ENCODE assay signal across 9 mouse cellular contexts in genomic region chr5:124051899-124052491, GRCm38 (mm10). TPM values are rescaled to one million over a fixed set of nuclear protein-coding genes. Genes with fewer than 3 reads are reported as not detected.
A peak's percentile ranks its signal among the peaks of the same experiment; 100 is the strongest.
DNase-seq lines count a peak whose midpoint lies in the region; ATAC-seq lines count a peak whose summit lies in the region.
"Had no signal": no experiment of that assay in that cellular context is flagged by ENCODE, and none has a peak within 500 bp of the region (broad histone marks: within the 10 kb centered on the region; RNA-seq: fewer than 3 reads in every experiment).

No protein-coding gene starts in this region.

- intact Hi-C loops in heart, postnatal 10 days (cut with DNase I), result no loop called here
- intact Hi-C loops in left cerebral cortex, postnatal 14 days (cut with DNase I), result no loop called here

- peak overlapping the region; percentile 11 for H3K4me3 ChIP-seq in heart, embryonic 11.5 days (ENCODE audit: low read depth, low read length)
- no peak overlapping the region for H3K4me3 ChIP-seq in brown adipose tissue, adult 24 weeks (ENCODE audit: insufficient read depth, low read depth, low read length)
- peak overlapping the region; percentile 58 for H3K4me3 ChIP-seq in liver, embryonic 16.5 days (ENCODE audit: low read depth, low read length)
- no peak overlapping the region for H3K4me3 ChIP-seq in stomach, embryonic 14.5 days (ENCODE audit: low read depth, low read length)

- H3K9me3 ChIP-seq in heart, embryonic 11.5 days (replicated peaks; ENCODE audit: control insufficient read depth, low read length), result no peaks in the 10 kb centered on the region
- H3K9me3 ChIP-seq in liver, embryonic 16.5 days (replicated peaks; ENCODE audit: control insufficient read depth, low read length), result peaks cover 5% of the 10 kb centered on the region; the same call in 1 of the 2 replicates
- H3K9me3 ChIP-seq in stomach, embryonic 14.5 days (ENCODE audit: control insufficient read depth, low read depth, low read length), result no peaks in the 10 kb centered on the region

- no peaks in the 10 kb centered on the region for H3K36me3 ChIP-seq in heart, embryonic 11.5 days (ENCODE audit: control insufficient read depth, insufficient read depth, low read length)
- H3K36me3 ChIP-seq in liver, embryonic 16.5 days (ENCODE audit: control insufficient read depth, insufficient read depth), result no peaks in the 10 kb centered on the region
- H3K36me3 ChIP-seq in stomach, embryonic 14.5 days (ENCODE audit: control insufficient read depth, insufficient read depth, low read length), result no peaks in the 10 kb centered on the region

- H3K27ac ChIP-seq in heart, embryonic 11.5 days (ENCODE audit: low read depth, low read length), result peak overlapping the region; percentile 68
- H3K27ac ChIP-seq in brown adipose tissue, adult 24 weeks (replicated peaks; ENCODE audit: low read depth, low read length), result peak overlapping the region; percentile 71
- peak overlapping the region; percentile 96 for H3K27ac ChIP-seq in liver, embryonic 16.5 days (ENCODE audit: low read length)
- H3K27ac ChIP-seq in stomach, embryonic 14.5 days (ENCODE audit: low read length), result no peak overlapping the region

- H3K4me1 ChIP-seq in heart, embryonic 11.5 days (ENCODE audit: control insufficient read depth, insufficient read depth, low read length), result peaks cover 24% of the 10 kb centered on the region
- H3K4me1 ChIP-seq in brown adipose tissue, adult 24 weeks (ENCODE audit: control insufficient read depth, insufficient read depth, insufficient read length, low read length), result peaks cover 4% of the 10 kb centered on the region; the same call in 1 of the 2 replicates
- H3K4me1 ChIP-seq in liver, embryonic 16.5 days (ENCODE audit: control insufficient read depth, low read depth, low read length), result peaks cover 62% of the 10 kb centered on the region
- H3K4me1 ChIP-seq in stomach, embryonic 14.5 days (ENCODE audit: control insufficient read depth, insufficient read depth, low read length), result peaks cover 12% of the 10 kb centered on the region; the same call in 1 of the 2 replicates

- peak overlapping the region; percentile 32; the same call in 1 of the 2 replicates for H3K4me2 ChIP-seq in heart, embryonic 11.5 days
- H3K4me2 ChIP-seq in liver, embryonic 16.5 days (ENCODE audit: low read depth, low read length), result peak overlapping the region; percentile 53
- H3K4me2 ChIP-seq in stomach, embryonic 14.5 days (replicated peaks; ENCODE audit: low read depth, low read length), result no peak overlapping the region

- no peaks in the 10 kb centered on the region for H3K27me3 ChIP-seq in heart, embryonic 11.5 days (ENCODE audit: control insufficient read depth, insufficient read depth, low read length)
- H3K27me3 ChIP-seq in liver, embryonic 16.5 days (ENCODE audit: control insufficient read depth, insufficient read depth, low read depth, low read length), result no peaks in the 10 kb centered on the region
- no peaks in the 10 kb centered on the region for H3K27me3 ChIP-seq in stomach, embryonic 14.5 days (ENCODE audit: control insufficient read depth, insufficient read depth, low read length)

- ATAC-seq in heart, embryonic 11.5 days (replicated peaks; ENCODE audit: insufficient number of reproducible peaks, low FRiP score, low TSS enrichment), result peak; percentile 90
- ATAC-seq in liver, embryonic 16.5 days (ENCODE audit: low read depth), result peak; percentile 96
- peak; percentile 63; the same call in 1 of the 2 replicates for ATAC-seq in stomach, embryonic 14.5 days (ENCODE audit: insufficient number of reproducible peaks, insufficient read depth, low FRiP score, low read depth)
- ATAC-seq: hindbrain, embryonic 16.5 days had no signal

- peak overlapping the region; percentile 39; the same call in 1 of the 2 replicates for H3K9ac ChIP-seq in heart, embryonic 11.5 days (ENCODE audit: low read depth, low read length)
- H3K9ac ChIP-seq in liver, embryonic 16.5 days (ENCODE audit: low read depth, low read length), result peak overlapping the region; percentile 64
- no peak overlapping the region for H3K9ac ChIP-seq in stomach, embryonic 14.5 days (replicated peaks; ENCODE audit: low read depth, low read length)

- no peak for DNase-seq in heart, postnatal 10 days
- no peak for DNase-seq in frontal cortex, postnatal 36 days (ENCODE audit: low spot score in 2 of 2)
- no peak for DNase-seq in ovary, postnatal 36 days (ENCODE audit: low spot score)
- DNase-seq in left cerebral cortex, postnatal 14 days (ENCODE audit: low spot score in 2 of 2), result no peak

- WGBS in heart, embryonic 11.5 days (ENCODE audit: insufficient replicate concordance), result 62% methylated on average over 11 of the region's 11 CpGs
- WGBS in liver, embryonic 16.5 days (ENCODE audit: insufficient replicate concordance), result 16% methylated on average over 11 of the region's 11 CpGs
- WGBS in stomach, embryonic 14.5 days, result 66% methylated on average over 11 of the region's 11 CpGs

RNA-seq across cellular contexts. Expression of gene Vps37b, which starts 19.9 kb away (rescaled TPM):
- 43.3 and 48.2 TPM in 2 replicates for polyA plus RNA-seq in heart, embryonic 11.5 days (2014; fragmentation: Nextera tagmentation; extraction: Ambion mirVana)
- total RNA-seq in heart, postnatal 10 days (2021), result 10 to 100 TPM; 38.0 to 46.7 TPM
- polyA plus RNA-seq in brown adipose tissue, adult 24 weeks (2012; ENCODE audit: insufficient read depth, insufficient read length, missing spikeins), result 2.7 and 3.7 TPM in 2 replicates
- polyA plus RNA-seq in liver, embryonic 16.5 days (2015; fragmentation: Nextera tagmentation; extraction: Ambion mirVana), result 14.3 and 16.3 TPM in 2 replicates
- 29.3 and 31.5 TPM in 2 replicates for polyA plus RNA-seq in stomach, embryonic 14.5 days (2014; fragmentation: Nextera tagmentation; extraction: Ambion mirVana)
- 10 to 100 TPM; 51.4 to 58.3 TPM for total RNA-seq in left cerebral cortex, postnatal 14 days (2021)

RNA-seq across cellular contexts. Expression of gene Abcb9, which starts 43.6 kb away (rescaled TPM):
- polyA plus RNA-seq in heart, embryonic 11.5 days (2014; fragmentation: Nextera tagmentation; extraction: Ambion mirVana), result 1.1 and 1.4 TPM in 2 replicates
- 1 to 10 TPM; 6.5 to 6.7 TPM for total RNA-seq in heart, postnatal 10 days (2021)
- polyA plus RNA-seq in brown adipose tissue, adult 24 weeks (2012; ENCODE audit: insufficient read depth, insufficient read length, missing spikeins), result 6.4 and 8.8 TPM in 2 replicates
- 6.4 and 6.7 TPM in 2 replicates for polyA plus RNA-seq in liver, embryonic 16.5 days (2015; fragmentation: Nextera tagmentation; extraction: Ambion mirVana)
- 1.7 and 2.1 TPM in 2 replicates for polyA plus RNA-seq in stomach, embryonic 14.5 days (2014; fragmentation: Nextera tagmentation; extraction: Ambion mirVana)
- total RNA-seq in left cerebral cortex, postnatal 14 days (2021), result 10 to 100 TPM; 57.5 to 58.4 TPM

Comparison
In these comparisons a context has a peak if more than half of its experiments do, and no peak if none do; other contexts are left out.
1. H3K4me3 ChIP-seq: peak in heart, embryonic 11.5 days (single experiment) and liver, embryonic 16.5 days (single experiment); none in brown adipose tissue, adult 24 weeks (single experiment) and stomach, embryonic 14.5 days (single experiment).
2. Peak in every context shown above with its lines, with median percentiles within 50 percentile points of each other: ATAC-seq.